Mouse (Mus musculus) cerebellum, adult 11-12 months (tissue): ENCODE measurements around the gene Cryba4.
A peak's percentile ranks its signal among the peaks of the same experiment; 100 is the strongest.

Source experiments
- DNase-seq: peaks from one replicate; pipeline ENCODE4 v3.0.0; 2022

The Cryba4 gene

GRCm38 (mm10) chr5:112285548-112286085 lies 33.3 kb upstream of the Cryba4 start:
- DNase-seq = no peak

- DNase-seq = no peak
Measured at GRCm38 (mm10) chr5:112284203-112284582, 31.9 kb upstream of the Cryba4 start.

GRCm38 (mm10) chr5:112283543-112284202 lies 31.4 kb upstream of the Cryba4 start:
- DNase-seq = no peak

GRCm38 (mm10) chr5:112282780-112283482 lies 30.6 kb upstream of the Cryba4 start:
- no peak for DNase-seq

GRCm38 (mm10) chr5:112282123-112282779 lies 29.9 kb upstream of the Cryba4 start:
- DNase-seq = peak; percentile 60

- DNase-seq = no peak
Measured at GRCm38 (mm10) chr5:112281676-112282075, 29.4 kb upstream of the Cryba4 start.

- DNase-seq = no peak
Measured at GRCm38 (mm10) chr5:112280863-112281660, 28.7 kb upstream of the Cryba4 start.

- DNase-seq = no peak
Measured at GRCm38 (mm10) chr5:112280151-112280550, 27.8 kb upstream of the Cryba4 start.

- DNase-seq = peak; percentile 69
Measured at GRCm38 (mm10) chr5:112279181-112280021, 27.1 kb upstream of the Cryba4 start.

GRCm38 (mm10) chr5:112277906-112278470 lies 25.7 kb upstream of the Cryba4 start:
- DNase-seq = no peak

GRCm38 (mm10) chr5:112276907-112277348 lies 24.6 kb upstream of the Cryba4 start:
- no peak for DNase-seq

GRCm38 (mm10) chr5:112276267-112276873 lies 24.1 kb upstream of the Cryba4 start, which contains the start of gene Tpst2:
Gene Tpst2, plus strand, starts transcription at chr5:112276691.
- peak; percentile 100 for DNase-seq

GRCm38 (mm10) chr5:112275021-112275804 lies 22.9 kb upstream of the Cryba4 start:
- DNase-seq = peak; percentile 58

GRCm38 (mm10) chr5:112273746-112274463 lies 21.6 kb upstream of the Cryba4 start:
- no peak for DNase-seq

- DNase-seq = no peak
Measured at GRCm38 (mm10) chr5:112272934-112273333, 20.6 kb upstream of the Cryba4 start.

- peak; percentile 34 for DNase-seq
Measured at GRCm38 (mm10) chr5:112270764-112271541, 18.6 kb upstream of the Cryba4 start.

GRCm38 (mm10) chr5:112266011-112266777 lies 13.9 kb upstream of the Cryba4 start:
- DNase-seq = no peak

GRCm38 (mm10) chr5:112265515-112265914 lies 13.2 kb upstream of the Cryba4 start:
- DNase-seq = no peak
